ENCODE assay signal across 27 mouse cellular contexts in genomic region chr13:34793066-34793465, GRCm38 (mm10). TPM values are rescaled to one million over a fixed set of nuclear protein-coding genes. Genes with fewer than 3 reads are reported as not detected.
DNase-seq lines count a peak whose midpoint lies in the region; ATAC-seq and TF ChIP-seq lines count a peak whose summit lies in the region.
"Had no signal": no experiment of that assay in that cellular context is flagged by ENCODE, and none has a peak within 500 bp of the region (broad histone marks: within the 10 kb centered on the region; RNA-seq: fewer than 3 reads in every experiment).

No protein-coding gene starts in this region.

- DNase-seq in gastrocnemius, adult 2 months: no peak
- DNase-seq in gastrocnemius, postnatal 25 days: no peak
- peak; percentile 10 for DNase-seq in kidney, postnatal 14 days
- DNase-seq in kidney, adult 18-20 months: no peak
- DNase-seq in CH12.LX (ENCODE audit: extremely low read depth): peak; percentile 11
- no peak for DNase-seq in midbrain, embryonic 14.5 days
- DNase-seq: forebrain, postnatal 0 days; lung, postnatal 14 days; right cerebral cortex, adult 18-20 months; right cerebral cortex, postnatal 4 days had no signal

- H3K4me2 ChIP-seq in CH12.LX (ENCODE audit: insufficient read depth, low read depth, poor library complexity, severe bottlenecking): peak overlapping the region; percentile 50
- H3K4me2 ChIP-seq in midbrain, embryonic 14.5 days (ENCODE audit: low read length): no peak overlapping the region
- H3K4me2 ChIP-seq: intestine, embryonic 15.5 days; kidney, embryonic 15.5 days; liver, embryonic 11.5 days; stomach, embryonic 15.5 days had no signal

- in situ Hi-C loops in CH12.LX (cut with MboI; ENCODE audit: low pct_ligation_motif_present, low pct_unique_long_range_greater_than_20kb, low sequenced_read_pairs): loop anchor here (5.0 kb wide), 1 partner anchor 156 kb away; no protein-coding TSS in a partner anchor

- TF ChIP-seq RAD21 in CH12.LX (IDR thresholded peaks at IDR 0.05; ENCODE audit: low read depth, low read length): no peak

- 37% methylated on average over 7 of the region's 7 CpGs for WGBS in macrophage (ENCODE audit: missing documents)
- WGBS in midbrain, embryonic 14.5 days: 88% methylated on average over 7 of the region's 7 CpGs

- no peak overlapping the region for H3K4me3 ChIP-seq in gastrocnemius, adult 2 months
- H3K4me3 ChIP-seq in CH12.LX (replicated peaks in 1 of 3; ENCODE audit: low read depth in 2 of 3, low read length in 2 of 3, poor library complexity in 1 of 3) (no peak overlapping the region), macrophage (ENCODE audit: inconsistent target) (no peak overlapping the region)
- H3K4me3 ChIP-seq in midbrain, embryonic 14.5 days (replicated peaks; ENCODE audit: low read depth, low read length): no peak overlapping the region
- H3K4me3 ChIP-seq: hindbrain, embryonic 10.5 days; intestine, embryonic 15.5 days; kidney, embryonic 15.5 days; midbrain, embryonic 10.5 days; stomach, embryonic 15.5 days had no signal

- no peak for TF ChIP-seq POLR2A in CH12.LX (IDR thresholded peaks at IDR 0.05; ENCODE audit: low read depth, low read length)

- H3K27ac ChIP-seq in gastrocnemius, adult 2 months: peak overlapping the region; percentile 85; the same call in 1 of the 2 replicates
- no peak overlapping the region for H3K27ac ChIP-seq in CH12.LX (ENCODE audit: insufficient read depth, low read depth)
- H3K27ac ChIP-seq in macrophage: peak overlapping the region; percentile 51
- H3K27ac ChIP-seq in midbrain, embryonic 14.5 days (replicated peaks; ENCODE audit: low read depth, low read length): no peak overlapping the region
- H3K27ac ChIP-seq: hindbrain, embryonic 10.5 days; intestine, embryonic 15.5 days; kidney, embryonic 15.5 days; midbrain, embryonic 10.5 days; stomach, embryonic 15.5 days had no signal

- H3K36me3 ChIP-seq in CH12.LX (replicated peaks in 1 of 2; ENCODE audit: control insufficient read depth in 1 of 2, insufficient read depth in 1 of 2, low read length in 1 of 2) (no peaks in the 10 kb centered on the region), macrophage (ENCODE audit: inconsistent target) (no peaks in the 10 kb centered on the region)
- H3K36me3 ChIP-seq in midbrain, embryonic 14.5 days (ENCODE audit: control insufficient read depth, insufficient read depth, low read length): no peaks in the 10 kb centered on the region
- H3K36me3 ChIP-seq: hindbrain, embryonic 10.5 days; intestine, embryonic 15.5 days; kidney, embryonic 15.5 days; midbrain, embryonic 10.5 days; stomach, embryonic 15.5 days had no signal

- H3K9me3 ChIP-seq in CH12.LX (replicated peaks; ENCODE audit: low read length): no peaks in the 10 kb centered on the region
- H3K9me3 ChIP-seq in midbrain, embryonic 14.5 days (ENCODE audit: control insufficient read depth, low read length): no peaks in the 10 kb centered on the region
- H3K9me3 ChIP-seq: hindbrain, embryonic 10.5 days; intestine, embryonic 15.5 days; kidney, embryonic 15.5 days; midbrain, embryonic 10.5 days; stomach, embryonic 15.5 days had no signal

- peaks cover 3 to 12% of the 10 kb centered on the region in 2 experiments; a peak in 3 of 4 replicates for H3K4me1 ChIP-seq in CH12.LX (ENCODE audit: control insufficient read depth in 1 of 2, insufficient read depth in 2 of 2)
- no peaks in the 10 kb centered on the region for H3K4me1 ChIP-seq in midbrain, embryonic 14.5 days (ENCODE audit: control insufficient read depth, insufficient read depth, low read length)
- H3K4me1 ChIP-seq: intestine, embryonic 15.5 days had no signal

- no peaks in the 10 kb centered on the region for H3K27me3 ChIP-seq in CH12.LX (replicated peaks)
- no peaks in the 10 kb centered on the region for H3K27me3 ChIP-seq in midbrain, embryonic 14.5 days (ENCODE audit: control insufficient read depth, insufficient read depth, low read length)
- H3K27me3 ChIP-seq: intestine, embryonic 15.5 days; kidney, embryonic 15.5 days; stomach, embryonic 15.5 days had no signal

- TF ChIP-seq CTCF in gastrocnemius, adult 2 months (IDR thresholded peaks at IDR 0.05): no peak
- TF ChIP-seq CTCF in CH12.LX (conservative IDR thresholded peaks at IDR 0.05 in 1 of 2, IDR thresholded peaks at IDR 0.05 in 1 of 2; ENCODE audit: low read depth in 2 of 2, low read length in 2 of 2): no peak

- dilution Hi-C loops in CH12.LX (cut with MboI; ENCODE audit: extremely low pct_ligation_motif_present, extremely low pct_unique_long_range_greater_than_20kb, low sequenced_read_pairs): no loop called here

- intact Hi-C loops in gastrocnemius, adult 2 months (cut with DNase I): loop anchor here (1.0 to 5.0 kb wide), 3 partner anchors 66 to 606 kb away; no protein-coding TSS in a partner anchor

- no peak for ATAC-seq in midbrain, embryonic 14.5 days (ENCODE audit: low FRiP score, low TSS enrichment)
- ATAC-seq in megakaryocyte-erythroid progenitor cell, adult 5-6 weeks (replicated peaks; ENCODE audit: low FRiP score, low TSS enrichment, poor library complexity, severe bottlenecking): no peak
- ATAC-seq: CD4-positive, CD25-positive, alpha-beta regulatory T cell, adult 4 months; forebrain, postnatal 0 days; hindbrain, embryonic 16.5 days; intestine, embryonic 15.5 days had no signal

- H3K79me2 ChIP-seq in CH12.LX (replicated peaks; ENCODE audit: control insufficient read depth, extremely low read depth, insufficient read depth, poor library complexity, severe bottlenecking): no peaks in the 10 kb centered on the region
- no peaks in the 10 kb centered on the region for H3K79me2 ChIP-seq in macrophage (ENCODE audit: inconsistent target)

- TF ChIP-seq EP300 in CH12.LX (IDR thresholded peaks at IDR 0.05; ENCODE audit: low read length): peak; percentile 24; the same call in 1 of the 2 replicates

- H3K9ac ChIP-seq in CH12.LX (ENCODE audit: insufficient read depth, low read depth): no peak overlapping the region
- H3K9ac ChIP-seq in midbrain, embryonic 14.5 days (replicated peaks; ENCODE audit: low read length): no peak overlapping the region
- H3K9ac ChIP-seq: forebrain, postnatal 0 days; intestine, embryonic 15.5 days; kidney, embryonic 15.5 days; stomach, embryonic 15.5 days had no signal

TF ChIP-seq in CH12.LX, 34 proteins besides CTCF, POLR2A, EP300 and RAD21:
- TF ChIP-seq IRF4 (IDR thresholded peaks at IDR 0.05; ENCODE audit: low read depth, low read length): no peak
- no peak for TF ChIP-seq ZC3H11A (IDR thresholded peaks at IDR 0.05; ENCODE audit: low read depth, low read length)
- no peak for TF ChIP-seq KAT2A (IDR thresholded peaks at IDR 0.05; ENCODE audit: insufficient replicate concordance, low read length)
TF ChIP-seq in CH12.LX: peak in this region for 0.

RNA-seq across cellular contexts. Expression of gene Fam50b, which starts 58.4 kb away (rescaled TPM):
- not detected for total RNA-seq in gastrocnemius, adult 2 months (2021)
- not detected for total RNA-seq in gastrocnemius, postnatal 25 days (2021)
- total RNA-seq in CH12.LX (2012; rRNA removed) (0.08 and 0.13 TPM in 2 replicates), CH12.LX (2014; rRNA removed) (0.24 TPM in 1 of 2 replicates, not detected in the other)
- polyA plus RNA-seq in CH12.LX (2012; ENCODE audit: insufficient read length, low read depth) (not detected in 2 replicates), macrophage (2018) (not detected in 3 replicates)
- not detected for total RNA-seq in macrophage (2018; cell fraction: chromatin; rRNA removed)
- total RNA-seq in macrophage (2018; cell fraction: cytosol; rRNA removed): not detected
- not detected for total RNA-seq in macrophage (2018; cell fraction: nucleus; rRNA removed)
- polyA plus RNA-seq in midbrain, embryonic 14.5 days (2014; fragmentation: Nextera tagmentation; extraction: Ambion mirVana): not detected in 2 replicates
- total RNA-seq in megakaryocyte-erythroid progenitor cell, adult 5-6 weeks (2014; fragmentation: Nextera tagmentation): not detected in 2 replicates
- not detected in 2 replicates for total RNA-seq in megakaryocyte-erythroid progenitor cell, adult 5-6 weeks (2017)
- total RNA-seq: layer of hippocampus, postnatal 25 days had no signal
- polyA plus RNA-seq: CD4-positive, CD25-positive, alpha-beta regulatory T cell, adult 4 months; embryonic facial prominence, embryonic 11.5 days; forebrain, embryonic 11.5 days; heart, embryonic 16.5 days; hindbrain, embryonic 16.5 days; intestine, embryonic 15.5 days; kidney, embryonic 15.5 days; limb, embryonic 11.5 days; liver, embryonic 11.5 days; midbrain, embryonic 10.5 days; midbrain, postnatal 0 days; neural tube, embryonic 14.5 days; stomach, embryonic 15.5 days had no signal

Comparison
In these comparisons a context has a peak if more than half of its experiments do, and no peak if none do; other contexts are left out.
1. DNase-seq: peak in kidney, postnatal 14 days (single experiment) and CH12.LX (single experiment); none in gastrocnemius, adult 2 months (single experiment), gastrocnemius, postnatal 25 days (single experiment), kidney, adult 18-20 months (single experiment) and midbrain, embryonic 14.5 days (single experiment).
2. H3K27ac ChIP-seq: peak in gastrocnemius, adult 2 months (single experiment) and macrophage (single experiment); none in CH12.LX (single experiment) and midbrain, embryonic 14.5 days (single experiment).